Mouse (Mus musculus): ENCODE measurements around the gene Rnf10. TPM values are rescaled to one million over a fixed set of nuclear protein-coding genes. Genes with fewer than 3 reads are reported as not detected.

Gene Rnf10
- total RNA-seq (2012; rRNA removed): 134 and 138 TPM in 2 replicates

DNA sequence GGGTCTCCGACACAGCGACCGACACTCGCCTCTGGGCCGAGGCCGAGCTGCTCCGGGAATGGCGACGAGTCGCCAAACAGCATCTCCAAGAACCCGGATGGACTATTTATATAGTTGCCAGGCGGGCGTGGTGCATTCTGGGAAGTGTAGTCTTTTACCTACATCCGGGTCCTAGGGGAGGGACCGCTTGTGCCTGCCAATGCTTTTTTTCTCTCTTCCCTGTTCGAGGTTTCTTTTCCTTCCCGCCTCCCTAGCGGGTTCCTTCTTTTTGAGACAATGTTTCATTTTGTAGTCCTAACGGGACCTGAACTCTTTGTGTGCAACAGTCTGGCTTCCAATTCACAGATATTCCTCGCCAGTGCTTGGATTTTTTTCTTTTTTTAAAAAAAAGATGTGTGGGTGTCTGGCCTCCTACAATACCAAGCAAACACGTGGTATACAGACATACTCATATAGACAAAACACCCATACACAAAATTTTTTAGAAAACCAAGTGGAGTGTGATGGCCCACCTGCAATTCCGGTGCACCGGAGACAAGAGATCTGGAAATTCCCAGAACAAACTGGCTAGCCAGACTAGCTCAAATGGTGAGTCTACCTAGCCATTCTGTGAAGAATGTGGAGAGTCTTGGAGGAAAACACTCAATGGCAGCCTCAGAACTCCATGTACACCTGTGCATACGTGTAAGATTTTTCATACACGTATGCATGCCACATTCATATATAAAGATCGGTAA is at the start of gene Rnf10:
Gene Rnf10 (minus strand): TSS at position 87 of the 737 bp plus-strand sequence.
- Histone ChIP-seq H3K4me1 (ENCODE audit: control insufficient read depth in 2 of 2, insufficient read depth in 2 of 2, low read length in 2 of 2, poor library complexity in 1 of 2) (peaks cover 2 to 10% of the 10 kb centered on the region in 2 experiments), H3K4me3 (ENCODE audit: insufficient read depth in 1 of 2, low read depth in 1 of 2, low read length in 2 of 2, poor library complexity in 1 of 2, severe bottlenecking in 1 of 2) (peak within 1 kb of the TSS; percentile 97 to 98), H3K9ac (ENCODE audit: insufficient read depth, low read depth, low read length, poor library complexity, severe bottlenecking) (peak within 1 kb of the TSS; percentile 97), H3K9me3 (ENCODE audit: control insufficient read depth, insufficient read depth, low read depth, low read length) (no peaks in the 10 kb centered on the region), H3K36me3 (ENCODE audit: control insufficient read depth, insufficient read depth, low read length, poor library complexity, severe bottlenecking) (peaks cover 11% of the 10 kb centered on the region), H3K27ac (ENCODE audit: insufficient read depth, low read depth, low read length, poor library complexity, severe bottlenecking) (peak within 1 kb of the TSS; percentile 82)
- in situ Hi-C loops (cut with MboI; ENCODE audit: low sequenced_read_pairs in 2 of 2, unreplicated experiment in 2 of 2): no loop called here
- no peak for TF ChIP-seq ZC3H11A (IDR thresholded peaks at IDR 0.05; ENCODE audit: borderline replicate concordance, low read depth, low read length)
- TF ChIP-seq ZNF384 (IDR thresholded peaks at IDR 0.05; ENCODE audit: low read depth, low read length): peak; percentile 94
- peak; percentile 95 for TF ChIP-seq HCFC1 (IDR thresholded peaks at IDR 0.05; ENCODE audit: borderline replicate concordance, insufficient read depth, low read length)
- DNase-seq (ENCODE audit: low read depth, low spot score): peak; percentile 99

DNA sequence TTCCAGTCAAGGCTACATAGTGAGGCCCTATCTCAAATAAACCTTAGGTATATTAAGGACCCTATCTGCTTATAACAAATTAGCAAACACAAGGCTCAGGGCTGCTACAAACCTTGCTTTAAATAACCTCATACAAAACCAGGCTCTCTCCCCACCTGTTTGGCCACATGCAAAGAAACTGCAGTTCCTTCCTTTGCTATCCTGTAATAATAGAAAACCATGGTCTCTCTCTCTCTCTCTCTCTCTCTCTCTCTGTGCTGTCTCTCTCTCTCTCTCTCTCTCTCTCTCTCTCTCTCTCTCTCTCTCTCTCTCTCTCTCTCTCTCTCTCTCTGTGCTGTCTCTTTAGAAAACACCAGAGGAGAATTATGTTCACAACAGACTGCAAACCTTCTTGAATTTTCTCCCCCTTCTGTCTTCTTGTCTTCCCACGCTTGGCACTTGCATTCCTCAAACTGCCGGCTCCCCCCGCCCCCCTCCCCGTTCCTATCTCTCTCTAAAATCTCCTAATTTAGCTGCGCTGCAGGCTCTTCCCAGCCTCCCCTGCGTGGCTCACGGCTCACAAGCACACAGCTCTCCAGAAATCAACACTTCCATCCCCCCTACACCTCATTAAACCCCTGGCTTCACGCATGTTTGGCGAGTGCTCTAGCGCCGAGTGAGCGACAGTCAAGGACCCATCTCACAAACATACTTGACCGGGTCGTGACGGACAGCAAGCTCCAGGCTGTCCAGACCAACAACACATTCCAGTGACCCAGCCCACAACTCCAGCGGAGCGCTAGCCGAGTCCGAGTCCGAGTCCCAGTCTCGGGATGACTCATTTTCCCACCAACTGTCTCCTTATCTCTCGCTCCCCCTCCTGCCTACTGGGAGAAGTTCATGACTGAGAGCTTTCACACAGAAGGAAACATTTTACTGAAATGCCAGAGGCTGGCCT is 46.6 kb upstream of the Rnf10 start:
- H3K27ac ChIP-seq (ENCODE audit: insufficient read depth, low read depth, low read length, poor library complexity, severe bottlenecking): no peak overlapping the region
- peak overlapping the region; percentile 10 to 52; a peak in 3 of 4 replicates for H3K4me3 ChIP-seq (ENCODE audit: insufficient read depth in 1 of 2, low read depth in 1 of 2, low read length in 2 of 2, poor library complexity in 1 of 2, severe bottlenecking in 1 of 2)
- peak; percentile 51 for DNase-seq (ENCODE audit: low read depth, low spot score)
- TF ChIP-seq ZC3H11A (IDR thresholded peaks at IDR 0.05; ENCODE audit: borderline replicate concordance, low read depth, low read length): no peak
- TF ChIP-seq MAFK (IDR thresholded peaks at IDR 0.05; ENCODE audit: insufficient read depth, low read depth, low read length): no peak
- no peak for TF ChIP-seq HCFC1 (IDR thresholded peaks at IDR 0.05; ENCODE audit: borderline replicate concordance, insufficient read depth, low read length)
- no peak for TF ChIP-seq CHD2 (IDR thresholded peaks at IDR 0.05; ENCODE audit: low read depth, low read length)
- TF ChIP-seq ZNF384 (IDR thresholded peaks at IDR 0.05; ENCODE audit: low read depth, low read length): no peak
- no peaks in the 10 kb centered on the region for H3K9me3 ChIP-seq (ENCODE audit: control insufficient read depth, insufficient read depth, low read depth, low read length)
- in situ Hi-C loops (cut with MboI; ENCODE audit: low sequenced_read_pairs in 2 of 2, unreplicated experiment in 2 of 2): no loop called here
- no peaks in the 10 kb centered on the region for H3K36me3 ChIP-seq (ENCODE audit: control insufficient read depth, insufficient read depth, low read length, poor library complexity, severe bottlenecking)
- peak overlapping the region; percentile 56 for H3K9ac ChIP-seq (ENCODE audit: insufficient read depth, low read depth, low read length, poor library complexity, severe bottlenecking)
- peaks cover 3 to 21% of the 10 kb centered on the region in 2 experiments; a peak in 3 of 4 replicates for H3K4me1 ChIP-seq (ENCODE audit: control insufficient read depth in 2 of 2, insufficient read depth in 2 of 2, low read length in 2 of 2, poor library complexity in 1 of 2)

DNA sequence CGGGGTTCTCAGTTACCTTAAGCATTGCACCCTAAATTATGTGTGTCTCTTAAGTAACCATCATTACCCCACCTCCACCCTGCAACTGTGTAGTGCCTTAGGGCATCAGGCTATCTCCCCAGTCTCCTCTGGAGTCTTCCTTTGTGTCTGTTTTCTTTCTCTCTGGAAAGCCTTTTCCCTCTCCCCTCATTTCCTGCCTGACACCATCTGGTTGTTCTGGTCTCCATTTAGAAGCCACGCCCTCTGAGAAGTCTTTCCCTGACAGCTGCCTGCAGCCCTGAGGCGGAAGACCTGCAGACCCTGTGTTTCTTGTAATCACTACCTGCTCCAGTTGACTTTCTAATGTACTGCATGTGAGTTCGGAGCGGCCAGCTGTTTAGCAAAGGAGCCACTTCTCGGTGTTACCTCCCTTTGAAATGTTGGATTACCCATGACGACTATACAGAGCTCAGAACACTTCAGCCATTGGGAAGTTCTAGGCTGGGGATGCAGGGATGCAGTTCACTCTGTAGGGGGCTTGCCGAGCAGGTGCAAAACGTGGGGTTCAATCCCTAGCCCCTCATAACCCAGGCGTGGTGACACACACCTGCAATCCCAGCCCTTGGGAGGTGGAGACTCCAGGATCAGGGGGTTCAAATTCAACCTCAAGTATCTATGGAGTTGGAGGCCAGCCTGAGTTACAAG is 45.1 kb upstream of the Rnf10 start:
- in situ Hi-C loops (cut with MboI; ENCODE audit: low sequenced_read_pairs in 2 of 2, unreplicated experiment in 2 of 2): no loop called here

More for the DNA sequence above, 45.1 kb upstream of the Rnf10 start:
- H3K36me3 ChIP-seq (ENCODE audit: control insufficient read depth, insufficient read depth, low read length, poor library complexity, severe bottlenecking): no peaks in the 10 kb centered on the region
- no peak overlapping the region for H3K4me3 ChIP-seq (ENCODE audit: insufficient read depth in 1 of 2, low read depth in 1 of 2, low read length in 2 of 2, poor library complexity in 1 of 2, severe bottlenecking in 1 of 2)
- H3K27ac ChIP-seq (ENCODE audit: insufficient read depth, low read depth, low read length, poor library complexity, severe bottlenecking): peak overlapping the region; percentile 65
- peak; percentile 76 for DNase-seq (ENCODE audit: low read depth, low spot score)
- no peak for TF ChIP-seq CHD2 (IDR thresholded peaks at IDR 0.05; ENCODE audit: low read depth, low read length)
- no peak for TF ChIP-seq ZNF384 (IDR thresholded peaks at IDR 0.05; ENCODE audit: low read depth, low read length)
- TF ChIP-seq MAFK (IDR thresholded peaks at IDR 0.05; ENCODE audit: insufficient read depth, low read depth, low read length): no peak
- no peak for TF ChIP-seq HCFC1 (IDR thresholded peaks at IDR 0.05; ENCODE audit: borderline replicate concordance, insufficient read depth, low read length)
- no peak for TF ChIP-seq ZC3H11A (IDR thresholded peaks at IDR 0.05; ENCODE audit: borderline replicate concordance, low read depth, low read length)
- H3K4me1 ChIP-seq (ENCODE audit: control insufficient read depth in 2 of 2, insufficient read depth in 2 of 2, low read length in 2 of 2, poor library complexity in 1 of 2): peaks cover 3 to 30% of the 10 kb centered on the region in 2 experiments; a peak in 3 of 4 replicates
- no peaks in the 10 kb centered on the region for H3K9me3 ChIP-seq (ENCODE audit: control insufficient read depth, insufficient read depth, low read depth, low read length)
- no peak overlapping the region for H3K9ac ChIP-seq (ENCODE audit: insufficient read depth, low read depth, low read length, poor library complexity, severe bottlenecking)
